In the genomic region with DNA sequence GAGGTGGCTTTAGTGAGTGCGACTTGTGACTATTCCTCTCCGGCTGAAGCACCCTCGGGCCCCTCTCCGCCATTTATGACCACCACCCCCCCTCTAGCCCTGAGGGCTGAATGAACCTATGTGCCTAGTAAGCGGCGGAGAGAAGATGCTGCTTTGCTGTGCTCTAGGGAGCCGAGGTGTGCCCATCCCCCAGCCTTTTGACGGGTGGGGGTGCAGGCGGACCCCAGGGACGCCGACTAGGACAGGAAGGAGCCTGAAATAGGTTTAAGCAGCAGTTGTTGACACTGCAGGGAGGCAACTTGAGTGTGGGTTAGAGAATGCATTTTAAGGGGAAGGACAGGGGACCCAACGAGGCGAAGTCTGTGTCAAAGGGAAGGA, we compare ENCODE assay signal across 8 mouse cellular contexts. TPM values are rescaled to one million over a fixed set of nuclear protein-coding genes. Genes with fewer than 3 reads are reported as not detected.
DNase-seq lines count a peak whose midpoint lies in the region; ATAC-seq lines count a peak whose summit lies in the region.

No protein-coding gene starts in this region.

- WGBS in limb, embryonic 13.5 days = 0% methylated on average over 13 of the region's 13 CpGs

- no peak overlapping the region for H3K27ac ChIP-seq in limb, embryonic 13.5 days

- H3K9me3 ChIP-seq in limb, embryonic 13.5 days = no peaks in the 10 kb centered on the region

- no peak for ATAC-seq in limb, embryonic 13.5 days (ENCODE audit: low FRiP score, low read depth)
- ATAC-seq in neutrophil, adult 5-6 weeks (ENCODE audit: extremely low read depth, insufficient number of reproducible peaks, low FRiP score, poor library complexity, severe bottlenecking) = peak; percentile 23; the same call in 1 of the 2 replicates
- ATAC-seq in megakaryocyte progenitor cell, adult 5-6 weeks (replicated peaks; ENCODE audit: poor library complexity) = no peak

- peaks cover 88% of the 10 kb centered on the region for H3K27me3 ChIP-seq in limb, embryonic 13.5 days

- peaks cover 35% of the 10 kb centered on the region for H3K4me1 ChIP-seq in limb, embryonic 13.5 days

- DNase-seq in cerebellum, adult 9-10 months = peak; percentile 63
- DNase-seq in cerebellum, adult 11-12 months = no peak
- peak; percentile 43 for DNase-seq in thymus, postnatal 14 days
- no peak for DNase-seq in thymus, postnatal 25 days
- no peak for DNase-seq in gastrocnemius, adult 8-10 months (ENCODE audit: low spot score in 2 of 2)

- no peaks in the 10 kb centered on the region for H3K36me3 ChIP-seq in limb, embryonic 13.5 days

- peak overlapping the region; percentile 54 for H3K4me3 ChIP-seq in limb, embryonic 13.5 days

- H3K9ac ChIP-seq in limb, embryonic 13.5 days = peak overlapping the region; percentile 65

- H3K4me2 ChIP-seq in limb, embryonic 13.5 days (replicated peaks) = peak overlapping the region; percentile 92

RNA-seq across cellular contexts. Expression of a gene that starts 3.3 kb away (rescaled TPM):
- 3.7 and 3.8 TPM in 2 replicates for polyA plus RNA-seq in limb, embryonic 13.5 days (2015; fragmentation: Nextera tagmentation; extraction: Ambion mirVana)
- 15.2 and 16.2 TPM in 2 replicates for total RNA-seq in neutrophil, adult 5-6 weeks (2017)
- 6.0 and 6.5 TPM in 2 replicates for total RNA-seq in megakaryocyte progenitor cell, adult 5-6 weeks (2015)
- 4.9 and 7.1 TPM in 2 replicates for total RNA-seq in megakaryocyte progenitor cell, adult 5-6 weeks (2017)
- total RNA-seq in gastrocnemius, adult 8-10 months (2022) = 1 to 10 TPM; 4.6 to 7.1 (median 5.2) TPM

RNA-seq across cellular contexts. Expression of a gene that starts 29.4 kb away (rescaled TPM):
- 51.2 and 51.9 TPM in 2 replicates for polyA plus RNA-seq in limb, embryonic 13.5 days (2015; fragmentation: Nextera tagmentation; extraction: Ambion mirVana)
- total RNA-seq in neutrophil, adult 5-6 weeks (2017) = 0.81 and 2.2 TPM in 2 replicates
- total RNA-seq in megakaryocyte progenitor cell, adult 5-6 weeks (2015) = 4.6 and 5.7 TPM in 2 replicates
- total RNA-seq in megakaryocyte progenitor cell, adult 5-6 weeks (2017) = 1.5 and 4.7 TPM in 2 replicates
- 1 to 10 TPM; 1.0 to 2.3 (median 1.9) TPM for total RNA-seq in gastrocnemius, adult 8-10 months (2022)

RNA-seq across cellular contexts. Expression of a gene that starts 35.1 kb away (rescaled TPM):
- polyA plus RNA-seq in limb, embryonic 13.5 days (2015; fragmentation: Nextera tagmentation; extraction: Ambion mirVana) = 82.6 and 95.3 TPM in 2 replicates
- total RNA-seq in neutrophil, adult 5-6 weeks (2017) = 36.6 and 47.0 TPM in 2 replicates
- 25.9 and 29.6 TPM in 2 replicates for total RNA-seq in megakaryocyte progenitor cell, adult 5-6 weeks (2015)
- 37.4 and 39.7 TPM in 2 replicates for total RNA-seq in megakaryocyte progenitor cell, adult 5-6 weeks (2017)
- total RNA-seq in gastrocnemius, adult 8-10 months (2022) = 100 to 1,000 TPM; 121 to 159 (median 140) TPM

Comparison
In these comparisons a context has a peak if more than half of its experiments do, and no peak if none do; other contexts are left out.
1. DNase-seq: peak in cerebellum, adult 9-10 months (single experiment) and thymus, postnatal 14 days (single experiment); none in cerebellum, adult 11-12 months (single experiment), thymus, postnatal 25 days (single experiment) and gastrocnemius, adult 8-10 months (0 of 2).